Mouse (Mus musculus): ENCODE measurements around the gene Cdk14.

The Cdk14 gene

DNA sequence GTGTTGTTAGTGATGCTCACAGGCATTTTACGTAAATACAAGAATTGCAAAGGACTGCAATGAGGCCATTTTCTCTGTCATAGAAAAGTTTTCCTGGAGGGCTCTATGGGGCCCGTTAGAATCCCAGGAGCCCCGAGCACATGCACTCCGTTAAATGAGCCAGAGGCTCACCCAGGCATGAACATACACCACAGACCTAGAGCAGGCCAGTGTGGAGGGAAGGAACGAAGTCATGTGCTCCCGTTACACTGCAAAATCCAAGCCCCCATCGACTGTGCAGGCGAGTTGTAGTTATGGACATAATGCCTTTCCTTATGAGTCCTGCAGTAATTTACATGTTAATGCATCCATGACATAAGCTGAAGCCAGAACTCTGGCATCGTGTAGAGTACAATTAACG lies 244.1 kb downstream of the Cdk14 start:
- no peak for DNase-seq

- no peak for DNase-seq
These were observed 244.5 kb downstream of the Cdk14 start for GRCm38 (mm10) chr5:5175611-5176010.

DNA sequence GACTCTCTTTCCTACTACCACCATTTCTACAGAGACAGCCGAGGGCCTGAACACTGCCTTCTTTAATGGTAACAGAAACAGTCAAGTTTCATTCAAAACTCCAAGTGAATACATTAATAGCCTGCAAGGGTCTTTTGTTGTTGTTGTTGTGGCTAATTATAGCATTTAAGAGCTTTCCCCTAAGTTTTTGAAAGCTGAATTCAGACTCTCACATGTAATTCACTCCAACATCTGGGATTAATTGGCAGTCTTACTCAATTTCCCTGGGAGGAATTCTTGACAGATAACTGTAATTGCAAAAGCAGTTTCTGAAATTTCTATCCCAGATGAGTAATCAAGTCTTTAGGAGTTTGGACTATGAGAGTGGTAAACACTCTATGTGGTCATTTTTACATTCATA lies 245.0 kb downstream of the Cdk14 start:
- no peak for DNase-seq

DNA sequence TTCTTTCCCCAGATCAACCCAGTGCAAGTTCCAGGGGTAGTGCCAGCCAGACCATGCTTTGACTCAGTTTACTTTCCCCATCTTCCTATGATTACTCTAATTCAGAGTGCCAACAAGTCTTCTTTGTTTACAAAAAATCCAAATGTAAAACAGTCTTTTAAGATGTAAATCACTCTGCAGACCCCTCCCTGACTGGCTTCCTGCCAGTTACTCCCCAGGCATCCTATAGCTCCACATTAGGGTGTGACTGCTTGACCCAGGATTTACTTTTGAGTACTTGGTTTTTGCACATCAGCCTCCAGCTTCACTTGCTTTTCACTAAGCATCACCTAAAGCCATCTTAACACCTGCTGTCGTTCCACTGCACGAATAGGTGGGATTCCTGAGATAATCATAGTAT lies 254.0 kb downstream of the Cdk14 start:
- DNase-seq = no peak

DNA sequence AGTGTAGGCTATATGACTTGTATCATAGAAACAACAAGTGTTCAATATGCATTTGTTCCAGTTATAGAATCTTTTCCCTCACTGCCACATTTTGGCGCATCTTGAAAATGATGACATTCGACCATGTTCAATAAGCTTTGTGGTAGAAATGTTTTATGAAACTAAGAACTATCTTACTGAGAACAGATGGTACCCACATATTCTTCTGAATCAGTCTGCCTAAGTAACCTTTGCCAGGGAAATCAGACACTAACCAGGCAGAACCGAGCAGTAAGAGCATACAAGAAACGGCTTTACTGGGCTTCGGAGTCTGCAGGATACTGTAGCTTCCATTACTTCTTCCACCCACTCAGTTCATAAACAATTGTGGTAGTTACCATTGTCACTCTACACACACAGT lies 255.8 kb downstream of the Cdk14 start:
- no peak for DNase-seq

DNA sequence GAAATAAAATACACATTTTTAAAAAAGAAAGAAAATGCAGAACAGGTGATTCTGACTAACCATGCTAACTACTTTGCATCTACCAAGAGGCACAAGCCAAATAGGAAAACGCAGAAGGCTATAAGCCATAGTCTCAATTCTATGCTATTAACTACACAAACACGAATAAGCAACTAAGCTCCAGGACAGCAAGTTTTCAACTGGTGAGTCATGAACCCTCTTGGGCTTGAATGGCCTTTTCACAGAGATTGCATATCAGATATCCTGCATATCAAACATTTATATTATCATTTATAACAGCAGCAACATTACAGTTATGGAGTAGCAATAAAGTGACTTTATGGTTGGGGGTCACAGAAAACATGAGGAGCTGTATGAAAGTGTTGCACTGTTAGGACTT lies 256.3 kb downstream of the Cdk14 start:
- no peak for DNase-seq

DNA sequence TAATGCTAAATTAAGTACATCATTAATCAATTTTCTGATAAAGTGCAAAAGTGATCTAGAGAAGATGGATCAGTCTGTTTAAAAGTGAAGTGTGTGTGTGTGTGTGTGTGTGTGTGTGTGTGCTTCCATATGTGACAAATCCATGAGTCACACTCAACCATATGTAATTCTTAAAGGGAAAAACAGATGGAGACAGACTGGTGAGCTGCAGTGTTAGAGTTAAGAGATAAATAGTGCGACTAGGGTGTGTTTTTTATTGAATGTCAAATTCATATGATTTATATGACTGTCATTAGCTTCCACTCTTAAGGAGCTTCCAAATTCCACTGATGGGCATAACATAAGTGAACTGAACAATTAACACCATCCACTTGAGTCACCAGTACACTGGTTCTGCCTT lies 260.6 kb downstream of the Cdk14 start:
- no peak for DNase-seq

DNA sequence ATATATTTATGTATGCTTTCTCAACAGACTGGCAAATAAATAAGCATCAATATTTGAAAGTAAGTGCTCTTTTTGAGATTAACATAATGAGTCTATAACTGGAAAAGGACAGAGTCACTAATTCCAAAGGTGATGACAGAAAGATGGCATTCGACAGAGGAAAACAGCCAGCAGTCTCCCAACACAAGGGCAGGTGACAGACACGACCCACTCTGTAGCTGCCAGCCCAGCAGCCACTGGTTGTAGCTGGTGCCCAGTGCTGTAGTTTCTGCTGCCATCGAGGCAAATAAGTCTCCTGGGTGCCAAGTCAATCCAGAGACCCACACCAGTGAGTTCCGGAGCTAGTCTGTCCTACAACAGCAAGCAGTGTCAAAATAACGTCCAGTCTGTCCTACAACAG lies 280.3 kb downstream of the Cdk14 start:
- DNase-seq = no peak

- no peak for DNase-seq
These were observed 285.1 kb downstream of the Cdk14 start for GRCm38 (mm10) chr5:5134905-5135511.

DNA sequence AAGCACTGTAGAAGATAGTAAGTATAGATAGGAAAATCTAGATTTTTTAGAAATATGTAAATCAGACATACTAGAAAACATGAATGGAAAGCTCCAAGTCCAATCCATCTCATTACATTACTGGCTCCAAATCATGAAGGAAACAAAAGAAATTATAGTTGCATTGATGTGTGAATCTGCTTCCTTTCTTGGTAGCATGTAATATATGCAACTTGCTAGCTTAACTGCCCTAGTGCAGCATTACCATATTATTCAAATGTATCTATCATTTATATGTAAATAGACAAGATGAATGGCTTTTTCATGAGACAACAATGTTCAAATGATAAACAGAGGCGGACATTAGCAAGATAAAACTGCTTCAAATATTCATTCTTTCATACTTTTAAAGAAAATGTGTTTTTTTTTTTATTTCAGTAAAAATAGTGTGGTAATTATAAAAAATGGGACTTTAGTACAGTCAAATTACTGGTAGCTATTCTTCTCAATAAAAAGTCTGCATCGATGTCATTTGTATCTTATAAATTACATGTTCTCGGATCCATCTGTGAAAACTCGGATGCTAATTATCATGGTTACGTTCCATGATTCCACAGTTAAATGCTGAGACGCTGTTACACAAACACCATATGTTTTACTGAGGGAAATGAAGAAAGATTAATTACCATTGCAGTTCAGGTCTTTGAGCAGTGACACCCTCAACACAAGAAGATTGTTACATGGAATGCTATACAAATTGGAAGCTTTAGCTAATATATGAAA lies 285.8 kb downstream of the Cdk14 start:
- DNase-seq = no peak

DNA sequence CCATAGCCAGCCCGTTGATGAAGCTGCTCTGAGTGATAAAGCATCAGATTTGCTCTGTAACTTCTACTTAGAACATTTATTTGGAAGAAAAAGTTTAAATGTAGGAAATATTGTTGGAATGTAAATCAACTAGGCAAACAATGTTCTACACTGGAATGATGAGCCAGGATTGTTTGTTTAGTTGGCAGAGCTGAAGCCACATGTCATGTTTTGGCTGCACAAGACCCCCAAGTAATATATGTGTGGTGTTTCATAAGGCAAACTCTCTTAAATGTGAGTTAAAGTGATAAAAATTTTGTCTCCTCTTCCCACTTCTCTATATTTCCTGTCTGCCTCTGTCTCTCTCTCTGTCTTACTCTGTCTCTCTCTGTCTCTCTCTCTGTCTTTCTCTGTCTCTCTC lies 291.3 kb downstream of the Cdk14 start:
- no peak for DNase-seq

DNA sequence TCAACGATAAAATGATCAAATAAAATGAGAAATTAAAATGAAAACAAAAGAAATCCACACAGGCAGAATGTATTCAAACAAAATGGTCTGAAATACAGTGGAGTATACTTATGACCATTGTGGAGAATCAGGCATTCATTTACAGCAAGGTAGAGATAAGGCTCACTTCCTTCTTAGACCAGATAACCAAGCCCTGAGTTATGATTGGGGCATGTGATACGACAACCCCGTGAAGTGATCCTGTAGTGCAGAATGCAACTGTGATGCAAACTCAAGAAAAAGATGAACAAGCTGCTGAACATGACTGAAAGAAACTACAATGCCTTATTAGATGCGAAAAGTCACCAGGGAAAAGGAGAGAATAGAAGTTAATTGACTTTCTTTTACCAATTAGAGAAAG lies 295.5 kb downstream of the Cdk14 start:
- DNase-seq = no peak

DNA sequence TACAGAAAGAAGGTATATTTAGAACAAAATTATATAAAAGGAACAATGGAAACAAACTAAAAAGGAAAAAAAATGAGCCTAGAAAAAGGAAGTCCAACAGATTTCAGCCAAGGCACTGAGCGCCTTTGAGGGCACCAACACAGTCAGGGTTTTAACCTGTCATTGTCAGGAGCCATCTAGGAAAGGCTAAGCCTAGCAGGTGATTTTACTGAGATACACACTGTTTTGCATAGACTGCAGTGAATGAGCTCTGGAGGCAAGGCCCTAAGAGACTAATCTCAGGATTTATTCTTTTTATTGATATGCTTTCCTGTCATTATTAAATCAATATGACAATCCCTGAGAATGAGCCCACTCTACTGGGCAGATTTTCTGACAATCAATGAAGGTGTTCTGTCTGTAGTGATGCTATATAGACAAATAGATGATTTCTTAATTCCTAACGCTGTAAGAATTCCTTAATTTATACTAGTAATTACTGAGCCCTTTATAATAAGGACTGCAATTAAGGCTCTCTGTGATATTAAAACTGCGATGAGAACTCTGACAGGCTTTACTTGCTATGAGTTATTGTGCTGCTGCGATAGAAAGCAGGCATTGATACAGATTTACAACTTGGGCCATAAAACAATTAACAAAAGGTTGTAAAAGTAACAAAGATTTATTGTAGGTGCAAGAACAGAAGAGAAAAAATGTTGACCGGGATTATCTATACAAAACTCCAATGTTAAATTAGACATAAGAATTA lies 303.2 kb downstream of the Cdk14 start:
- no peak for DNase-seq

- no peak for DNase-seq
These were observed 304.6 kb downstream of the Cdk14 start for GRCm38 (mm10) chr5:5115546-5115945.

GRCm38 (mm10) chr5:5109621-5110020 lies 310.5 kb downstream of the Cdk14 start:
- DNase-seq = no peak

DNA sequence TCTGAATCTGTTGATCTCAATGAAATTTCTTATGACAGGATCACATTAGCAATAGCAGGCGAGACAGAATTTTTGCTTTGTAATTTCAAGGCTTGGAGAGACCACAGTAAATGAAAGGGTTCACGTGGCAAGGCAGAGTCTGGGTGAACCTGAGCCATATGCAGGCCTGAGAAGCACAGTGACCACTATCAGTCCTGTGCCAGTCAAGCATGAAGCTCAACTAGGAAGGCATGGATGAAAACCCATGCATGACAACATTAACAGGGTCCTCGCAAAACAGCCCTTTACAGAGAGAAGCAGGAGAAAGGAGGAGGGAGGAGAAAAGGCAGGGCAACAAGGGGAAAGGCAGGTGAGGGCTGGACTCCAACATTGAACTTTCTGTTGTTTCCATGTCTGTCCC lies 311.1 kb downstream of the Cdk14 start:
- DNase-seq = no peak

GRCm38 (mm10) chr5:5096248-5096915 lies 323.7 kb downstream of the Cdk14 start:
- DNase-seq = no peak

DNA sequence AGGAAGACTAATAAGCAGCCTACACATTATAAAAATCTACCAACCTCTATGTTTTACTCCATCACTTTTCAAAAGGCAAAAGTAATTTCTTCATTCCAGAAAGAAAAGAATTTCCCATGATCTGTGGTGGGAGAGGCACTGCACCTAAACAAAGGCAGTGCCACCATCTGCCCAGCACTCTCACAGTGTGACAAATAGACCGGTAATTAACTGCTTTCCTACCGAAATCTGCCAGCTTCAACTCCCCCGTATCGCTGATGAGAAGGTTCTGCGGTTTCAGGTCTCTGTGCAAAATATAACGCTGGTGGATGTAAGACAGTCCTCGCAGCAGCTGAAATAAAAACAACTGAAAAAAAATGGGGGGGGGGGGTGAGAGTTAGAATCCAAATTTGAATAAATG lies 327.4 kb downstream of the Cdk14 start:
- DNase-seq = peak in 1 of 2 experiments; percentile 5

DNA sequence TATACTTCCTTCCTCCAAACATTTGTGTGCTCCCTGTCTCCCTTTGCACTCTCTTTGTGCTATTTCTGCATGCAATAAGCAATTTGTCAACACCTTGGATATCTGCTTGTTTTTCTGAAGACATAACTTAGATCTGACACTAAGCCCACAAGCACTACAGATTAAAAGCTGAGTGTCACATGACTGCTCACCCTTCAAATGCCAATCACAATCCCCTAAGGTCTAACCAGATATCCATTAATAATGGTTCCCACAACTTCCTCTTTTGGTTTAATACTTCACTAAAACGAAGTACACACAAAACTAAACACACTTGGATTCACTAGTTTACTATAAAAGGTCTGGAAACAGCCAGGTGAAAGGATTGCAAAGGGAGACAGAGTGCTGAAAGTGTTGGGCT lies 348.6 kb downstream of the Cdk14 start:
- no peak for DNase-seq

DNA sequence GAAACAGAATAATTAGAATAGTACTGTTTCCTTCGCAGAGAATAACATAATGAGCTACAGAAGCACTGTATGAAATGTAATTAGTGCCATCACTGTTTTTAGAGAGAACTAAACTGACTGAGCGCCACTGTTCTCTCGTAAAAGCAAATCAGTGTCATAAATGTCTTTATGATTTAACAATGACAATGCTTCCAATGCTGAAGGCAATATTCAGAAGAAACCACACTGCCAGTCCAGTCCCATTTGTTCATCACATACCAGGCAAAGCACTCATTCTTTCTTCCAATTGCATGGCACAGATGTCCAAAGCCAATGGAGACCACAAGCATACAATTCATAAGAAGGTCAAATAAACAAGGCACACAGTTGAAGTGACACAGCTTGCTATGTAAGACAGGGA lies 355.4 kb downstream of the Cdk14 start:
- DNase-seq = no peak

DNA sequence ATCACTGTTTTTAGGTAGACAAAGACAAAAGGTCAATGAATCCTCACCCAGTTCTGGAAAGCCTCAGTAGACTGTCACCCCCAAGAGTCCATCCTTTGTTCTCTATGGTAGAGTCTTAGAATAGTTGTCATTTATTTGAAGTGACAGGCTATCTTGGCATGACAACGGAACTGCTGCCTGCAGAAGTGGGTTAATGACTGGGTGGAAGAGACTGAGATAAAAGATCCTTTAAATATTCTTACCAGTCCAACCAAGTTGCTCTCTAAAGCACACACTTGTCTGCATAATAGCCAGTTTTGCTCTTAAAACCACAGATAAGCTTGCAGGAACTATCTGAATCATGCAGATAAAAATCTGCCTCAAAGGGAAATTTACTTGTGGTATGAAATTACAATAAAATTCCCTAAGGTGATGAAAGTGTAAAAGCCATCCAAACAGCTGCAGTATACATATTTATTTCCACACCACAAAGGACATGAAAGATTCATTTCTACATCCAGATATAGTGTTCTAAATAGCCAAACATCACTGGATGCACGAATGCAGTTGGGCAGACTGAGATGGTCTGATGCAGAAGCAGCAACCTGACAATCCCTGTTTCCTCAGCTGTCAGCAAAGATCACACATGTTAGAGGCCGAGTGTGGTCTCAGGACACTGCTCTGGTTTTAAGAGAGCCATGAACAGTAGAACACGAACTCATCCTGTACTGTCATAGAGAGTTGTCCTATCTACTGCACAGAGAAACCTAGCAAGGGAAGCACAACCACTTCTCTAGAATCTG lies 363.8 kb downstream of the Cdk14 start:
- DNase-seq = no peak

GRCm38 (mm10) chr5:5055494-5055893 lies 364.6 kb downstream of the Cdk14 start:
- DNase-seq = no peak

GRCm38 (mm10) chr5:5054270-5054669 lies 365.8 kb downstream of the Cdk14 start:
- no peak for DNase-seq

Data from cerebellum, postnatal 36 days (tissue).